Mouse (Mus musculus): ENCODE measurements around the gene Pnpla1. TPM values are rescaled to one million over a fixed set of nuclear protein-coding genes. Genes with fewer than 3 reads are reported as not detected.

The Pnpla1 gene
- polyA plus RNA-seq, 1 experiment from 2014 or later: not detected

DNA sequence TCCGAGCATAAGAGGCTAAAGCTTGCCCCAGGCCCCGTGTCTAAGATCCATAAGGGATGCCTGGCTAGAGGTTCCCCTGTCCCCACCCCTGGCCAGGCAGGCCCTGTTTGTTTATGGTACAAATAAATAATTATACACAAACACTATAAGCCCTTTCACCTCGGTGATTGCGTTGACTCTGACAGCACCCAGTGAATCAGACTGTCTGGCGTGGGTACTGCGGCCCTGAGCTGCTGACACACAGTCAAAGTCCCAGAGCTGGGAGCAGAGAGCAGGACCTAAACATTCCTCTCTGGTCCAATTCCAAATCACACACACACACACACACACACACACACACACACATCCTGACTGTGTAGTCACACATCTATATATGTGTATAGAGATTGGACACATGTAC is 55.7 kb downstream of the Pnpla1 start:
- Histone ChIP-seq H3K4me1 (replicated peaks) (peaks cover 8% of the 10 kb centered on the region), H3K4me3 (no peak overlapping the region), H3K27me3 (peaks cover 16% of the 10 kb centered on the region), H3K36me3 (no peaks in the 10 kb centered on the region), H3K9ac (no peak overlapping the region), H3K4me2 (no peak overlapping the region), H3K9me3 (no peaks in the 10 kb centered on the region), H3K27ac (replicated peaks) (no peak overlapping the region)
- no peak for ATAC-seq (ENCODE audit: low read depth)
- WGBS: 86% methylated on average over 6 of the region's 6 CpGs

DNA sequence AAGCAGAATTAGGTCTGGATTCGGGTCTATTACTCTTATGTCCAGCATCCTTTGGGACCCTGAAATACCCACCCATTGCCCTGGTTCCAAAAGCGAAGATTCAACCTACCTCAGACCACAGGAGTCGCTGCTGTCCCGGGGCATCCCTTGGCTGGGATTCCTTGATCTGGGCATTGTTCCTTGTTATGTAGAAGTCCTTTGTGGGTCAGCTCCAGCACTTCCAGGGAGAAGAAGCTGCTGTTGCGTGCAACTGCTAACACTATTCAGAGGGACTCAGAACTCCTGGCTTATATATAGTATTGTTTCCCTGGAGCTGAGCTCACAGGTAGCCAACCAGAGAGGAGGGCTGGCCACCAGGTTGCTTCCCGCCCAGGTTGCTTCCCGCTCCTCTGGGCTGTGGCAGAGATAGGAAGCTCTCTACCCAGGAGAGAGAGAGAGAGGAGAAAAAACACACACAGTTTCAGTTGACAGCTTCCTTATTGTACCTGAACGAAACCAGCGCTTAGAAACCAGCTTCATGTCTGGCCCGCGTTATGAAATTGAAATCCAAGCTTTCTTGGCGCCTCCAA is 56.9 kb downstream of the Pnpla1 start, which contains the start of gene 4930539E08Rik:
TSS of gene 4930539E08Rik (minus strand) at position 265 of the 569 bp plus-strand sequence.
- Histone ChIP-seq H3K4me3 (no peak within 1 kb of the TSS), H3K27me3 (peaks cover 4% of the 10 kb centered on the region), H3K9ac (no peak within 1 kb of the TSS), H3K4me1 (replicated peaks) (no peaks in the 10 kb centered on the region), H3K36me3 (no peaks in the 10 kb centered on the region), H3K4me2 (no peak within 1 kb of the TSS), H3K27ac (replicated peaks) (no peak within 1 kb of the TSS), H3K9me3 (no peaks in the 10 kb centered on the region)
- no peak for ATAC-seq (ENCODE audit: low read depth)
- 70% methylated on average over 12 of the region's 12 CpGs for WGBS

DNA sequence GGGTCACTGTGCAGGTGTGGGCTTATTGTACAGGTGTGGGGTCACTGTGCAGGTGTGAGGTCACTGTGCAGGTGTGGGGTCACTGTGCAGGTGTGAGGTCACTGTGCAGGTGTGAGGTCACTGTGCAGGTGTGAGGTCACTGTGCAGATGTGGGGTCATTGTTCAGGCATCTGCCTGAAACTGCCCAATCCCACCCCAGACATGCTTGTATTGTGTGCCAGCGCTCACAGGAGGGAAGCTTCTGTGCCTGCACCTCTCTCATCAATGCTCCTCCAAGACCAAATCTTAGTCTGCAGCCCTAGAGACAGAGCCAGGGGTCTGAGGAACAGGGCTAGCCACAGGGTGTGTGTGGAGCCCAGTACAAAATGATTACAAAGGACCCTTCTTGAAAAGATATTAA is 58.3 kb downstream of the Pnpla1 start:
- ATAC-seq (ENCODE audit: low read depth): no peak
- H3K9me3 ChIP-seq: no peaks in the 10 kb centered on the region
- H3K9ac ChIP-seq: no peak overlapping the region
- H3K4me3 ChIP-seq: no peak overlapping the region
- H3K27me3 ChIP-seq: no peaks in the 10 kb centered on the region
- WGBS: 91% methylated on average over 1 of the region's 1 CpGs
- no peaks in the 10 kb centered on the region for H3K36me3 ChIP-seq
- H3K4me1 ChIP-seq (replicated peaks): no peaks in the 10 kb centered on the region
- H3K27ac ChIP-seq (replicated peaks): no peak overlapping the region
- H3K4me2 ChIP-seq: no peak overlapping the region

DNA sequence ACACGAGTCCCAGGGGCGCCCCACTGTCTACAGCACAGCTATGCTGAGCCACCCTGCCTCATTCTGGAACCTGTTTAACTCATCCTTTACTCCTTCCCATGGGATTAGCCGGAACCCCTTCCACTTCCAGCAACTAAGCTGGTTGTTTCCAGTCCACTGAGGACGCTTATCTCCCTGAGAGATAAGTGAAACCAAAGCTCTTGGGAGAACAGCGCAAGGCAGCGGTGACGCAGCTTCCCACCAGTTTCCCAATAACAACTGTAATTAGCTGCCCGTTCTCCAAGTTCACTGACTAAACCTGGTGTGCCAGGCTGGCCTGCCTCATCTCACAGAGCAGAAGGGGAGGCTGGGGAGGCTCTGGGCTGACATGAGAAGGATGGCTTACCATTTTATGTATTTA is 62.9 kb downstream of the Pnpla1 start:
- H3K9me3 ChIP-seq: no peaks in the 10 kb centered on the region
- H3K4me2 ChIP-seq: no peak overlapping the region
- no peak overlapping the region for H3K9ac ChIP-seq
- no peaks in the 10 kb centered on the region for H3K27me3 ChIP-seq
- 0 out of 2 replicates have a peak, but pooled peaks cover 7% of the 10 kb centered on the region for H3K4me1 ChIP-seq (replicated peaks)
- H3K4me3 ChIP-seq: no peak overlapping the region
- no peaks in the 10 kb centered on the region for H3K36me3 ChIP-seq
- no peak overlapping the region for H3K27ac ChIP-seq (replicated peaks)
- 83% methylated on average over 8 of the region's 8 CpGs for WGBS
- ATAC-seq (ENCODE audit: low read depth): no peak

DNA sequence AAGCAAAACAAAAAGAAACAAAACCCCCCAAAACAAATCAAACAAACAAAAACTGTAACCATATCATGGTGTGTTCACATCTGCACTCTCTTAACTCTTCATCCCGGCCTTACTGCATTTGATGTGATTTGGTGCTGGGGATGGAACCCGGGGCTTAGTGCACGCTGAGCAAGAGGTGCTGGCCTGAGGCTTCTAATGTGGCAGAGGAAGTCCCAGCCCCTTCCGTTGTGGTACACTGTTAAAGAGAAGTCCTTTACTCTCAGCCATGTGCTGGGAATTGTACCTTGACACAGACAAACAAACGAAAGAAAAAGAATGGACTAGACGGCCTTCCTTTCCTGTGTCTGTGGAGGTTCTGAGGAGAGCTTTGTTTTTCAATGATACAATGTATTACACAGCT is 63.9 kb downstream of the Pnpla1 start:
- no peak overlapping the region for H3K9ac ChIP-seq
- no peaks in the 10 kb centered on the region for H3K9me3 ChIP-seq
- no peaks in the 10 kb centered on the region for H3K27me3 ChIP-seq
- 0 out of 2 replicates have a peak, but pooled peaks cover 7% of the 10 kb centered on the region for H3K4me1 ChIP-seq (replicated peaks)
- H3K27ac ChIP-seq (replicated peaks): no peak overlapping the region
- H3K36me3 ChIP-seq: no peaks in the 10 kb centered on the region
- H3K4me3 ChIP-seq: no peak overlapping the region
- ATAC-seq (ENCODE audit: low read depth): no peak
- WGBS: 65% methylated on average over 6 of the region's 6 CpGs
- H3K4me2 ChIP-seq: no peak overlapping the region

DNA sequence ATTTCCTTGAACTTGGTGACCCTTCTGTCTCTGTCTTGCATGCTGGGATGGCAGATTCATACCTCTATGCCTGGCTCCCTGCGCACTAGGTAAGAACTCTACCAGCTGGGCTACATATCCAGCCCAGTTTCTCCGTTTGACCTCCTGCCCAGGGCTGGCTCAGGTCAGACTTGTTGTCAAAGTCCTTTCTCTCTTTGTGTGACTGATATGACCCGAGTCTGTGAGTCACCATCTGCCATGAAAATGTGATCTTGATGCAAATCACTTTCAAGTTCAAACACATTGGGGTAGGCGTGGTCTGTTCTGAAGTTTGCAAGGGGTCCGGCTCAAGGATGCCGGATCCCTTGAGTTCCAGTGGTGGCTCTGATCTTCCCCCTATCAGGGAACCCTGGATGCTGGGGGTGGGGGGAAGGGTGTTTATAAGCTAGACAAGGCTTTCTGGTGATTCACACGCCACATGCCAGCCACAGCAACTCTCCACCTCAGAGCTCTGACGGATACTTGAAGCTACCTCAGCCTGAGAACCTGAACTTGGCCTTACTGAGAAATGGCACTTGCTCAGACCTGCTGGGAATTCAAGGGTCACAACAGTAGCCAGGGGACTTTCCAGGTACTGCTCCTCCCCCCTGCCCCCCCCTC is 66.9 kb downstream of the Pnpla1 start:
- no peak overlapping the region for H3K4me3 ChIP-seq
- 84% methylated on average over 8 of the region's 8 CpGs for WGBS
- no peak for ATAC-seq (ENCODE audit: low read depth)

DNA sequence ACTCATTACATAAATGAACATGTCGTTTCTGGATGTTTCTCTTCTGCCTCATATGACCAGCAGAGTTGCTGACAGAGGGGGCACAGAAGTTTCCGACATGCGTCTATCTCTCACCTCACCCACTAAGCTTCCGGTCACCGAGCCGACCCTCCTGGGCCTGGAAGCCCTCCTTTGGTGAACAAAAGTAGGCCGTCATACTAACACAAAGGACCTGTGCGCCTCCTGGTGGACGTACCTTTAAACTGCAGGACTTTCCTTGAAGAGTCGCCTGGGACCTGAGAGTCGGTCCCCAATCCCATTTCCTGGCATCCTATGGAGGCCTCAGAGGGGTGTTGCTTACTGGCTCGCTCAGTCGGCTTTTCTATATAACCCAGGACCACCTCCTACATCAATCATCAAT is 68.2 kb downstream of the Pnpla1 start:
- Histone ChIP-seq H3K9me3 (no peaks in the 10 kb centered on the region), H3K4me2 (no peak overlapping the region), H3K9ac (no peak overlapping the region), H3K27ac (replicated peaks) (no peak overlapping the region), H3K36me3 (no peaks in the 10 kb centered on the region), H3K4me3 (no peak overlapping the region), H3K4me1 (replicated peaks) (peaks cover 18% of the 10 kb centered on the region), H3K27me3 (no peaks in the 10 kb centered on the region)
- ATAC-seq (ENCODE audit: low read depth): no peak
- 16% methylated on average over 13 of the region's 13 CpGs for WGBS

More for the DNA sequence above, 66.9 kb downstream of the Pnpla1 start:
- no peak overlapping the region for H3K4me2 ChIP-seq
- H3K27ac ChIP-seq (replicated peaks): no peak overlapping the region
- peaks cover 9% of the 10 kb centered on the region; the same call in 1 of the 2 replicates for H3K4me1 ChIP-seq (replicated peaks)
- H3K27me3 ChIP-seq: no peaks in the 10 kb centered on the region
- no peak overlapping the region for H3K9ac ChIP-seq
- no peaks in the 10 kb centered on the region for H3K36me3 ChIP-seq
- H3K9me3 ChIP-seq: no peaks in the 10 kb centered on the region

DNA sequence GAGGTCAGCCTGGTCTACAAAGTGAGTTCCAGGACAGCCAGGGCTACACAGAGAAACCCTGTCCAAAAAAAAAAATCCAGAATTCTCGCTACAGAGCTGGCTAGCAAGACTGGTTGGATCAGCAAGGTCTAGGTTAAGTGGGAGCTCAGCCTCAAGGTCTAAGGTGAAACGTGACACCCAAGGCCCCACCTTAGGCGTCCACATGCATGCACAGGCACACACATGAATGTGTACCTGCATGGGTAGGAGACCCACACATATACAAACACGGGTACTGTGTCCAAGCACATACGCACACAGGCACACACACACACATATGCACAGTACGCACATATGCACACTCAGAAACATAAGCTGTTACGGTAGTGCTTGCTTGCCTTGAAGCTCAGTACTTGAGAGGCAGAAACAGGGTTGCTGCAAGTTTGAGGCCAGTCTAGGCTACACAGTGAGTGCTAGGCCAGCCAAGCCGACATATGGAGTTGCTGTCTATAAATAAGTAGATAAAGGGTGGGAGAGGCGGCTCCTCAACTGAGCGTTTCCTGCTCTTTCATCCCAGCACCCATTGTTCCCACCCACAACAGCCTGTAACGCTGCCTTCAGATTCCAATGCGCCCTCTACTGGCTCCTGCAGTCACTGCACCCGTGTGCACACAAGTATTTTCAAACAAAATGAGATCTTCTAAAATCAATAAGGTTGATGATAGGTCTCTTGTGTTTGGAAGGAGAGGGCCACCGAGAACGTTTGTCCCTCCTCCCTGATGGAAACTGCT is 68.8 kb downstream of the Pnpla1 start:
- Histone ChIP-seq H3K9me3 (no peaks in the 10 kb centered on the region), H3K4me1 (replicated peaks) (peaks cover 18% of the 10 kb centered on the region), H3K27me3 (no peaks in the 10 kb centered on the region), H3K36me3 (no peaks in the 10 kb centered on the region), H3K4me3 (no peak overlapping the region), H3K9ac (no peak overlapping the region), H3K4me2 (no peak overlapping the region), H3K27ac (replicated peaks) (no peak overlapping the region)
- ATAC-seq (ENCODE audit: low read depth): no peak
- 50% methylated on average over 15 of the region's 15 CpGs for WGBS

DNA sequence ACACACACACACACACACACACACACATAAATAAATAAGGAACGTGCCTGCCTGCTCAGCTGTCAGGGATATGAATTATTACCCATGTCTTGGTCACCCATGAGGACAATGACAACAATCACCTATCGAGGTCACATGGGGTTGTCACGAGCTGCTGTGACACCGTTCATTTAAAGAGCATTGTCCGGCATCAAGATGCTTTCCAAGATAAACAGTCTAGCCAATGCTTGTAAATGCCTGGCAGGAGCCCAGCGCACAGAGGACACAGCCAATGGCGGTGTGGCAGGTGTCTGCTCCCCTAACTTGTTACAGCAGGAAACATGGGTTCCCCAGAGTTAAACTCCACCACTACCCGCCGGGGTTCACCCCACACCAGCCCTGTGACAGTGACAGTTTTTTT is 69.8 kb downstream of the Pnpla1 start:
- H3K36me3 ChIP-seq: no peaks in the 10 kb centered on the region
- H3K27ac ChIP-seq (replicated peaks): no peak overlapping the region
- H3K9me3 ChIP-seq: no peaks in the 10 kb centered on the region
- H3K4me3 ChIP-seq: no peak overlapping the region
- 79% methylated on average over 9 of the region's 9 CpGs for WGBS
- peaks cover 15% of the 10 kb centered on the region for H3K4me1 ChIP-seq (replicated peaks)
- no peak for ATAC-seq (ENCODE audit: low read depth)
- no peaks in the 10 kb centered on the region for H3K27me3 ChIP-seq
- H3K9ac ChIP-seq: no peak overlapping the region
- no peak overlapping the region for H3K4me2 ChIP-seq

DNA sequence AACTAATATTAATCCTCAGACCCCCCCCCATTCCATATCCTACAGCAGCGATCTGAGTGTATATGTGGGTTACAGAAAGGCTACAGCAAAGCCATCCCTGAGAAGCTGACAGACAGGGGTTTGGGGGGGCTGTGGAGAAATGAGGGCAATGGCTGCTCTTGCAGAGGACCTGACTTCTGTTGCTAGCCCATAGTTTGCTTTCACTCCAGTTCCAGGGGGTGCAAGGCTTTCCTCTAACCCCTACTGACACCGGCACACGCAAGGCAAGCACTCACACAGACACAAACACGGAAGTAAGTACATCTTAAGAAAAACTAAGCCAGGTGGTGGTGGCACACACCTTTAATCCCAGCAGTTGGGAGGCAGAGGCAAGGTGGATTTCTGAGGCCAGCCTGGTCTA is 71.2 kb downstream of the Pnpla1 start:
- H3K27ac ChIP-seq (replicated peaks): no peak overlapping the region
- no peaks in the 10 kb centered on the region for H3K9me3 ChIP-seq
- no peak for ATAC-seq (ENCODE audit: low read depth)
- no peak overlapping the region for H3K4me2 ChIP-seq
- H3K9ac ChIP-seq: no peak overlapping the region
- H3K4me1 ChIP-seq (replicated peaks): peaks cover 10% of the 10 kb centered on the region
- H3K4me3 ChIP-seq: no peak overlapping the region
- no peaks in the 10 kb centered on the region for H3K36me3 ChIP-seq
- 88% methylated on average over 4 of the region's 4 CpGs for WGBS
- H3K27me3 ChIP-seq: no peaks in the 10 kb centered on the region

DNA sequence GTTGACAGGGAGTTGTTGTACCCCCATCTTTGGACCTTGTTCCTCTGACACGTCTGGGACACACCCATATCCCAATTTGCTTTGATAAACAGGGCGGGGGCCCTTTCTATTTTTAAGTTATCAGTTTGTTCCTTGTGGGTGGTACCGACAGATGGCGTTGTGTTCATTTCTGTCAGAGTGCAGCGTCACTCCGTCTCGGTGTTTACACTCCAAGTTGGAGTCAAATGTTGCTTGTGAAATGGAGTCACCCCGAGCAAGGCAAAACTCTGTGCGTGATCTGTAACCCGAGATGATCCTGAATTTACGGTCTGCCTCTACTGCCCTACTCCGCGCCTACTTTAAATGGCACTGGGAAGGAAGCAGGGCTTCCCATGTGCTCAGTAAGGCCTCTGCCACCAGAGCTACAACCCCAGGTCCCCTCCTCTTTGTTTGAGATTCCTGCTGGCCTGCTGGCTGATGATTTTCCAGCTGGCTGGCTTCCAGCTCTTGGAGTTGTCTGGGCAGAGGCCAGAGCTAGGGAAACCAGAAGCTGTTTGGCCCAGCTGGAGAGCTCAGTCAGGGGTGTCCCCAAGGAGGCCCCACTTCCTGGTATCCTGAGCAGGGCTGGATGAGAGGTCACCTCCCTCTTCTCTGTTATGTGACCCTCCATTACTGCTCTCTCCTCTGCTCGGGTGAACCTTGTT is 72.3 kb downstream of the Pnpla1 start:
- H3K27ac ChIP-seq (replicated peaks): peak overlapping the region; percentile 68
- H3K4me1 ChIP-seq (replicated peaks): peaks cover 10% of the 10 kb centered on the region
- 24% methylated on average over 14 of the region's 14 CpGs for WGBS
- ATAC-seq (ENCODE audit: low read depth): peak; percentile 72
- H3K9me3 ChIP-seq: no peaks in the 10 kb centered on the region
- H3K9ac ChIP-seq: no peak overlapping the region
- no peak overlapping the region for H3K4me3 ChIP-seq
- peak overlapping the region; percentile 20 for H3K4me2 ChIP-seq
- no peaks in the 10 kb centered on the region for H3K36me3 ChIP-seq
- no peaks in the 10 kb centered on the region for H3K27me3 ChIP-seq
